Mouse (Mus musculus): ENCODE results near the gene Ankrd13b. TPM values are rescaled to one million over a fixed set of nuclear protein-coding genes. Genes with fewer than 3 reads are reported as not detected.
"Not testable (repeated sequence)": the region's sequence is repeated elsewhere in the genome, so short reads cannot be mapped to it uniquely, and the experiment has no call there.

Gene Ankrd13b
- 8.9 and 10.6 TPM in 2 replicates for polyA plus RNA-seq (2012; rRNA removed)

DNA sequence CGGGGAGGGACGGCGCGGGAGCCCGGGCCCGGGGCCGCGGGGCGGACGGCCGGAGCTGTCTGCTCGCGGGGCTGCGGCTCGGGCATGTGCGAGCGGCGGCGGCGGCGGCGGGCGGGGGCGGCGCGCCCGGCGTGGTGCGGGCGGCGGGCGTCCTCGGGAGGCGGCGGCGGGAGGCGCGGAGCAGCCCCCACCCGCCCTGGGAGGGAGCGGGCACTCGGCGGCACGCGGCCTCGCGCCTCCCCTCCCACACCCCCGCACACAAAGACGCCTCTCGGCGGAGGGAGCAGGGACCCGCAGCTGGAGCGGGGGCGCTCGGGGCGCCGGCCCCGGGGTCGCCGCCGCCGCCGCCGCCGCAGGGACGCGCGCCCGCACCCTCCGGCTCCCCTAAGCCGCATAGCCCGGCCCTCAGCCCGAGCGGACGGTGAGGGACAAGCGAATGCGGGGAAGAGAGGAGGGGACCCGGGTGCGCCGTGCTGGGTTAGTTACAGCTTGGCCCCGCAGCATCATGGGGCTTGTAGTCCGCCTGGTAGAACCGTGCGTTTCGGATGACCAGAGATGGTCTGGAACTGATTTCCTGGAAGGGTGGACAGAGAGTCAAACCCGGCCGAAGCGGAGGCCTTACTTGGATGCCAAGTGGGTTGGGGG is at the start of gene Ankrd13b:
Ankrd13b (minus strand) TSS at position 88 of the 645 bp plus-strand sequence.
- peak in 1 of 2 experiments; percentile 44 for DNase-seq (ENCODE audit: low read depth in 1 of 2, low spot score in 2 of 2)
- TF ChIP-seq CTCF (IDR thresholded peaks at IDR 0.05; ENCODE audit: extremely low read depth, insufficient read depth, insufficient read length, insufficient replicate concordance) = no peak
- TF ChIP-seq POLR2A (IDR thresholded peaks at IDR 0.05; ENCODE audit: low read depth, low read length) = no peak
- H3K4me1 ChIP-seq (ENCODE audit: control insufficient read depth, insufficient read depth, insufficient read length) = peaks cover 12% of the 10 kb centered on the region; the same call in 1 of the 2 replicates
- peak within 1 kb of the TSS; percentile 57 for H3K4me3 ChIP-seq (ENCODE audit: extremely low read depth, insufficient read depth, insufficient read length)
- H3K27ac ChIP-seq (ENCODE audit: insufficient read depth, low read length) = no peak within 1 kb of the TSS
- peaks cover 13% of the 10 kb centered on the region for H3K27me3 ChIP-seq (ENCODE audit: control insufficient read depth, insufficient read depth, low read length)
- H3K36me3 ChIP-seq (ENCODE audit: control insufficient read depth, insufficient read depth, low read length) = no peaks in the 10 kb centered on the region
- WGBS = 4% methylated on average over 85 of the region's 87 CpGs

DNA sequence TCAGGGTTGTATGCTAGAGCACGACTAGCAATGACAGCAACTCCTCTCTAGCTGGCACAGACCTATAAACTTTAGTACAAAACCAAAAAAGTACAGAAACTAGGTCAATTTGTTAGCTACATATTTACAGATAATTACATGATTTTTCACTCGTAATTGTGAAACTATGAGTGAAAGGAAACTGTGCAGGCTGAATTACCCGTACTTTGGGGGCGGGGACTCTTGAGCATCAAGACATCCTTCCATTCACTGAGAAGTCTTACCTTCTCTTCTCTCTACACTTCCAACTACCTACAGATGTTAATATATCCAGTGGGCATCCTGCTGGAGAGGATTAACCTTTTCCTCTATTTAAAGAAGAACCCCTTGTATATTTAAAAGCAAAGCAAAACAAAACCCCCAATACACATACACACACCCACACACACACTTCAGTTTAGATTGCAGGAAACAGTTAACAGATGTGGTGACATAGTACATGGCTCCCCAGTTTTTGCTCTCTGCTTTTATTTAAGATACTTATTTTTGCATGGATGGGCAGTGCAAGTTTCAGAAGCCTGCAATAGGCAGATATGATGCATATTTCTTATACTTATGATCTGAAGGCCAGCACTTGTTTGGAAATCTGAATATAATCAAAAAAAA is 42.8 kb upstream of the Ankrd13b start:
- no peak for TF ChIP-seq POLR2A (IDR thresholded peaks at IDR 0.05; ENCODE audit: low read depth, low read length)
- TF ChIP-seq CTCF (IDR thresholded peaks at IDR 0.05; ENCODE audit: extremely low read depth, insufficient read depth, insufficient read length, insufficient replicate concordance) = no peak
- no peak overlapping the region for H3K27ac ChIP-seq (ENCODE audit: insufficient read depth, low read length)
- 72% methylated on average over 4 of the region's 4 CpGs for WGBS
- peaks cover 2% of the 10 kb centered on the region for H3K36me3 ChIP-seq (ENCODE audit: control insufficient read depth, insufficient read depth, low read length)
- no peak overlapping the region for H3K4me3 ChIP-seq (ENCODE audit: extremely low read depth, insufficient read depth, insufficient read length)
- no peak for DNase-seq (ENCODE audit: low read depth in 1 of 2, low spot score in 2 of 2)
- no peaks in the 10 kb centered on the region for H3K4me1 ChIP-seq (ENCODE audit: control insufficient read depth, insufficient read depth, insufficient read length)
- H3K27me3 ChIP-seq (ENCODE audit: control insufficient read depth, insufficient read depth, low read length) = no peaks in the 10 kb centered on the region

DNA sequence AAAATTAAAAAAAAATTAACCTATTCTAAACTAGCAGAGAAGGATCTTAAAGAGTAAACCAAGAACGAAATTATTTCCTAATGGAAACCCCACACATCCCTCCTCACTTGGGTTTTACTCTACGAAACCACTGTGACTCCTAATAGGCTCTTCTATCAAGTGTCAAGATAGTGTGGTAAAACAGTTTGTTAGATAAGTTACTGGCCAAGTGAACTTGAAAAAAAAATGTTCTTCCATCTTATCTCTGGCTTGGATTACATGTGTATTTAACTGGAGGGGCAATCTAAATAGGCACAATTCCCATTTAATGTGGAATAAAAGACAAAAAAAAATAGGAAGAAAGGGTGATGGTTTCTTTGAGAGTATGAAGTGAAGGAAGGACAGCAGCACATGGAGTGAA is 41.4 kb upstream of the Ankrd13b start:
- Histone ChIP-seq H3K27ac (ENCODE audit: insufficient read depth, low read length) (no peak overlapping the region), H3K27me3 (ENCODE audit: control insufficient read depth, insufficient read depth, low read length) (no peaks in the 10 kb centered on the region), H3K36me3 (ENCODE audit: control insufficient read depth, insufficient read depth, low read length) (peaks cover 2% of the 10 kb centered on the region), H3K4me1 (ENCODE audit: control insufficient read depth, insufficient read depth, insufficient read length) (no peaks in the 10 kb centered on the region), H3K4me3 (ENCODE audit: extremely low read depth, insufficient read depth, insufficient read length) (no peak overlapping the region)
- DNase-seq (ENCODE audit: low read depth in 1 of 2, low spot score in 2 of 2) = no peak
- TF ChIP-seq POLR2A (IDR thresholded peaks at IDR 0.05; ENCODE audit: low read depth, low read length) (no peak), CTCF (IDR thresholded peaks at IDR 0.05; ENCODE audit: extremely low read depth, insufficient read depth, insufficient read length, insufficient replicate concordance) (no peak)
- 79% methylated on average over 2 of the region's 2 CpGs for WGBS

DNA sequence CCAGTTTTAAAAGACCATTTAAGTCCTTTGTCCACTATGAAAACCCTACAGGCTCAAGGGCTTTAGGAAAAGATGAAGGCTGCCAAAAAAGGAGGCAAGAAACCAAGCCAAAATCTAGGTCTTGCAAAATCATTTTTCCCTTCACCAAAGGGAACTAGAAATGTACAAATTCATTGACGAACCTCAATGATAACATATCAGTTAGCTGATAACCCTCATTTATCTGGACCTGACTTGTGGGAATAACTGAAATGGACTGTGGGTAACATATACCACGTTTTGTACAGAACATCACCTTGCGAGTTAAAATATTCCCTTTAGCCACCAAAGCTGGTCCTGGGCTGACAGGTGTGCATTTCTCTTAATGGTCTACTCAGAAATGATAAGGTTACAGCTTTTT is 40.2 kb upstream of the Ankrd13b start:
- Histone ChIP-seq H3K27ac (ENCODE audit: insufficient read depth, low read length) (no peak overlapping the region), H3K27me3 (ENCODE audit: control insufficient read depth, insufficient read depth, low read length) (no peaks in the 10 kb centered on the region), H3K4me1 (ENCODE audit: control insufficient read depth, insufficient read depth, insufficient read length) (no peaks in the 10 kb centered on the region), H3K36me3 (ENCODE audit: control insufficient read depth, insufficient read depth, low read length) (peaks cover 2% of the 10 kb centered on the region), H3K4me3 (ENCODE audit: extremely low read depth, insufficient read depth, insufficient read length) (no peak overlapping the region)
- WGBS = 80% methylated on average over 3 of the region's 3 CpGs
- no peak for DNase-seq (ENCODE audit: low read depth in 1 of 2, low spot score in 2 of 2)
- TF ChIP-seq CTCF (IDR thresholded peaks at IDR 0.05; ENCODE audit: extremely low read depth, insufficient read depth, insufficient read length, insufficient replicate concordance) = no peak
- no peak for TF ChIP-seq POLR2A (IDR thresholded peaks at IDR 0.05; ENCODE audit: low read depth, low read length)

DNA sequence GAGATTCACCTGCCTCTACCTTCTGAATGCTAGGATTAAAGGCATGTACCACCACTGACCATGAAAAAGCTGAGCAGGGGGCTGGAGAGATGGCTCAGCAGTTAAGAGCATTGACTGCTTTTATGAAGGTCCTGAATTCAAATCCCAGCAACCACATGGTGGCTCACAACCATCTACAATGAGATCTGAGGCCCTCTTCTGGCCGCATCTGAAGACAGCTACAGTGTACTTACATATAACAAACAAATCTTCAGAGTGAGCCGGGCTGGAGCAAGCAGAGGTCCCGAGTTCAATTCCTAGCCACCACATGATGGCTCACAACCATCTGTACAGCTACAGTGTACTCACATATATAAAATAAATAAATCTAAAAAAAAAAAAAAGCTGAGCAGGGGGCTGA is 38.9 kb upstream of the Ankrd13b start:
- H3K4me3 ChIP-seq (ENCODE audit: extremely low read depth, insufficient read depth, insufficient read length); H3K27me3 ChIP-seq (ENCODE audit: control insufficient read depth, insufficient read depth, low read length); H3K27ac ChIP-seq (ENCODE audit: insufficient read depth, low read length); DNase-seq (ENCODE audit: low read depth in 1 of 2, low spot score in 2 of 2); H3K36me3 ChIP-seq (ENCODE audit: control insufficient read depth, insufficient read depth, low read length); H3K4me1 ChIP-seq (ENCODE audit: control insufficient read depth, insufficient read depth, insufficient read length): not testable (repeated sequence)
- 95% methylated on average over 3 of the region's 3 CpGs for WGBS

DNA sequence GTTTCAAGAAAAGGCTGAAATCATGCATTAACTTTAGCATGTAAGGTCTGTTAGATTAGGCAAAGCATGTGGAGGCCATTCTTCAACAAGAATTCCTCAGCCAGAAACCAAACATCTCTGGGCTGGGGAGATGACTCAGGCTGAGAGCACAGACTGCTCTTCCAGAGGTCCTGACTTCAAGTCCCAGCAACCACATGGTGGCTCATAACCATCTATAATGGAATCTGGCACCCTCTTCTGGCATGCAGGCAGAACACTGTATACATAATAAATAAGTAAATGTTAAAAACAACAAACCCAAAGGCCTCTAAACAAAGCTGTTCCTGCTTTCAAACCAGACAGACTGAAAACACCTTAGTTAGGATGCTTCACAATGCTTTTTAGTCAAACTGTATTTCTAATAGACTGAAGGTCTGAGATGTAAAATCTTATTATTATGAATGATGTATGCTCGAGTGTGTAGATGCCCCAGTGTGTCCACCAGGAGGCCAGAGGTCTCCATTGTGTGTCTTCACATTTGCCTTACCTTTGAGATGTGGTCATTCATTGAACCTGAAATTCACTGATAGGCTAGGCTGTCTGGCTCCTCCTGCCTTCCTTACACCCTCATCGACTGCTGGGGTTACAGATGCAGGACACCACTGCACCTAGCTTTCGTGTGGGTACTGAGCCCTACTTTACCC is 36.5 kb upstream of the Ankrd13b start:
- 88% methylated on average over 3 of the region's 3 CpGs for WGBS
- no peaks in the 10 kb centered on the region for H3K36me3 ChIP-seq (ENCODE audit: control insufficient read depth, insufficient read depth, low read length)
- no peaks in the 10 kb centered on the region for H3K4me1 ChIP-seq (ENCODE audit: control insufficient read depth, insufficient read depth, insufficient read length)
- TF ChIP-seq POLR2A (IDR thresholded peaks at IDR 0.05; ENCODE audit: low read depth, low read length) (no peak), CTCF (IDR thresholded peaks at IDR 0.05; ENCODE audit: extremely low read depth, insufficient read depth, insufficient read length, insufficient replicate concordance) (no peak)
- H3K4me3 ChIP-seq (ENCODE audit: extremely low read depth, insufficient read depth, insufficient read length) = no peak overlapping the region
- no peak overlapping the region for H3K27ac ChIP-seq (ENCODE audit: insufficient read depth, low read length)
- no peak for DNase-seq (ENCODE audit: low read depth in 1 of 2, low spot score in 2 of 2)
- no peaks in the 10 kb centered on the region for H3K27me3 ChIP-seq (ENCODE audit: control insufficient read depth, insufficient read depth, low read length)

All from spleen, adult 2 months (tissue).